Mouse (Mus musculus) MEL-GATA-1-ER (cell line): ENCODE results near the gene Klk14.

Experiments
- DNase-seq: peaks from one replicate; pipeline ENCODE4 v3.0.0-alpha.2; 2012; ENCODE audit warnings: low read depth; ENCODE audit errors: extremely low read depth

The Klk14 gene

DNA sequence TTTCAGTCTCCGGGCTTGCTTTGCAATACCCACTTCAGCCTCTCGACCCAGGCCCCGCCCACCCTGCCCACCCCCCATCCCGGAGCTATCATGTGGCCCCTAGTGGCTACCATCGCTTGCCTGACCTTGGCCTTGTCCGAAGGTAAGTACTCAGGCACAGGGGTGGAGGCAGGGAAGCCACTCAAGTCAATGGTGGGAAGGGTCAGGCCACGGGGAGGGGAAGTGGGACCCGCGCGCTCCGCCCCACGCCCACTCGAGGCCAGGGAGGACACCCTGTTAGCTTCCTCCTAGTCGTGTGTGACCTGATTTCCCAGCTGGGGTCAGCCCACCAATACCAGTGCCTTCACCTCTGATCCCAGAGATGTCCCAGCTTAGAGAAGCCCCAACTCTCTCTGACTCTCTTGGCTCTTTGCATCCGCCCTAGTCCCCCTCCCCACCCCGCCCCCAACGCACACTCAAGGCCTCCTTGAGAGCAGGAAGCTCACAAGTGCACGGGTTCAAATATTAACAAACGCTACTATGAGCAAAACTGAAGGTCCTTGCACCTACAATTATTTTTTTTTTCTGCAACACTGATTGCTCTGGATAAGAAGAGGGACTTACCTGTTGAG is 23.6 kb downstream of the Klk14 start:
- DNase-seq: no peak
